In genomic region chr14:21866291-21866690, GRCm38 (mm10) we compare ENCODE assay signal across 23 mouse cellular contexts. TPM values are rescaled to one million over a fixed set of nuclear protein-coding genes. Genes with fewer than 3 reads are reported as not detected.
DNase-seq lines count a peak whose midpoint lies in the region; ATAC-seq lines count a peak whose summit lies in the region.
"Had no signal": no experiment of that assay in that cellular context is flagged by ENCODE, and none has a peak within 500 bp of the region (broad histone marks: within the 10 kb centered on the region; RNA-seq: fewer than 3 reads in every experiment).

No protein-coding gene starts in this region.

- no peaks in the 10 kb centered on the region for H3K9me3 ChIP-seq in embryonic facial prominence, embryonic 11.5 days (replicated peaks; ENCODE audit: control insufficient read depth, low read length)
- H3K9me3 ChIP-seq in embryonic facial prominence, embryonic 10.5 days = no peaks in the 10 kb centered on the region
- no peaks in the 10 kb centered on the region for H3K9me3 ChIP-seq in intestine, embryonic 15.5 days
- no peaks in the 10 kb centered on the region for H3K9me3 ChIP-seq in limb, embryonic 15.5 days
- no peaks in the 10 kb centered on the region for H3K9me3 ChIP-seq in hindbrain, embryonic 11.5 days (ENCODE audit: control insufficient read depth, low read length)
- H3K9me3 ChIP-seq: forebrain, embryonic 13.5 days; heart, embryonic 13.5 days; hindbrain, embryonic 15.5 days had no signal

- H3K4me2 ChIP-seq in embryonic facial prominence, embryonic 11.5 days (ENCODE audit: low read depth, low read length) = no peak overlapping the region
- H3K4me2 ChIP-seq in intestine, embryonic 15.5 days (replicated peaks) = no peak overlapping the region
- no peak overlapping the region for H3K4me2 ChIP-seq in limb, embryonic 15.5 days
- H3K4me2 ChIP-seq in hindbrain, embryonic 11.5 days (replicated peaks; ENCODE audit: low read depth, low read length) = no peak overlapping the region
- H3K4me2 ChIP-seq: forebrain, embryonic 13.5 days; heart, embryonic 13.5 days; hindbrain, embryonic 15.5 days had no signal

- H3K9ac ChIP-seq in embryonic facial prominence, embryonic 11.5 days (replicated peaks; ENCODE audit: low read length) = no peak overlapping the region
- no peak overlapping the region for H3K9ac ChIP-seq in intestine, embryonic 15.5 days
- H3K9ac ChIP-seq in limb, embryonic 15.5 days = no peak overlapping the region
- H3K9ac ChIP-seq in hindbrain, embryonic 11.5 days (ENCODE audit: low read depth, low read length) = no peak overlapping the region
- H3K9ac ChIP-seq: forebrain, embryonic 13.5 days; heart, embryonic 13.5 days; hindbrain, embryonic 15.5 days had no signal

- WGBS in embryonic facial prominence, embryonic 11.5 days = 32% methylated on average over 7 of the region's 7 CpGs
- 47% methylated on average over 7 of the region's 7 CpGs for WGBS in embryonic facial prominence, embryonic 10.5 days
- 19% methylated on average over 7 of the region's 7 CpGs for WGBS in intestine, embryonic 15.5 days
- WGBS in limb, embryonic 15.5 days = 12% methylated on average over 7 of the region's 7 CpGs
- WGBS in hindbrain, embryonic 11.5 days = 63% methylated on average over 7 of the region's 7 CpGs

- no peaks in the 10 kb centered on the region for H3K27me3 ChIP-seq in embryonic facial prominence, embryonic 11.5 days (ENCODE audit: control insufficient read depth, insufficient read depth, low read length)
- no peaks in the 10 kb centered on the region for H3K27me3 ChIP-seq in embryonic facial prominence, embryonic 10.5 days (replicated peaks; ENCODE audit: low read depth, poor library complexity, severe bottlenecking)
- H3K27me3 ChIP-seq in intestine, embryonic 15.5 days (replicated peaks) = no peaks in the 10 kb centered on the region
- H3K27me3 ChIP-seq in limb, embryonic 15.5 days = no peaks in the 10 kb centered on the region
- no peaks in the 10 kb centered on the region for H3K27me3 ChIP-seq in hindbrain, embryonic 11.5 days (ENCODE audit: control insufficient read depth, insufficient read depth, low read length)
- H3K27me3 ChIP-seq: CH12.LX; forebrain, embryonic 13.5 days; heart, embryonic 13.5 days; hindbrain, embryonic 15.5 days had no signal

- DNase-seq in embryonic facial prominence, embryonic 11.5 days (ENCODE audit: low spot score) = peak; percentile 54
- DNase-seq in embryonic facial prominence, embryonic 10.5 days (ENCODE audit: low spot score) = no peak
- DNase-seq in NIH3T3 (ENCODE audit: low read depth) = peak; percentile 45
- no peak for DNase-seq in hindbrain, embryonic 11.5 days (ENCODE audit: low spot score)
- DNase-seq in right cerebral cortex, postnatal 14 days = no peak
- DNase-seq: cerebellum, adult 2 months; gastrocnemius, postnatal 14 days; heart, adult 18-20 months; kidney, adult 8-10 months; kidney, postnatal 25 days; left cerebral cortex, postnatal 4 days; lung, postnatal 10 days; thymus, postnatal 36 days had no signal

- no peak overlapping the region for H3K27ac ChIP-seq in embryonic facial prominence, embryonic 11.5 days (replicated peaks; ENCODE audit: low read depth, low read length)
- no peak overlapping the region; the same call in 1 of the 2 replicates for H3K27ac ChIP-seq in embryonic facial prominence, embryonic 10.5 days (replicated peaks)
- no peak overlapping the region for H3K27ac ChIP-seq in intestine, embryonic 15.5 days
- H3K27ac ChIP-seq in limb, embryonic 15.5 days = no peak overlapping the region
- H3K27ac ChIP-seq in hindbrain, embryonic 11.5 days (ENCODE audit: low read depth, low read length) = no peak overlapping the region
- H3K27ac ChIP-seq: forebrain, embryonic 13.5 days; heart, embryonic 13.5 days; hindbrain, embryonic 15.5 days; left cerebral cortex, adult 2 months had no signal

- ATAC-seq in embryonic facial prominence, embryonic 11.5 days (replicated peaks; ENCODE audit: insufficient number of reproducible peaks, low FRiP score, low TSS enrichment, low read depth) = no peak
- ATAC-seq in intestine, embryonic 15.5 days = peak; percentile 81
- 0 out of 2 replicates have a peak, but pooled peaks have one; percentile 10 for ATAC-seq in limb, embryonic 15.5 days (ENCODE audit: insufficient number of reproducible peaks, low FRiP score, low TSS enrichment, low read depth)
- no peak for ATAC-seq in inflammation-experienced regulatory T-cells, adult 6 months
- ATAC-seq in hindbrain, embryonic 11.5 days (ENCODE audit: low FRiP score) = no peak
- ATAC-seq: forebrain, embryonic 13.5 days; midbrain, embryonic 16.5 days had no signal

- H3K4me3 ChIP-seq in embryonic facial prominence, embryonic 11.5 days (ENCODE audit: low read depth, low read length) = no peak overlapping the region
- no peak overlapping the region for H3K4me3 ChIP-seq in embryonic facial prominence, embryonic 10.5 days
- H3K4me3 ChIP-seq in intestine, embryonic 15.5 days (replicated peaks) = no peak overlapping the region
- H3K4me3 ChIP-seq in limb, embryonic 15.5 days = no peak overlapping the region
- no peak overlapping the region for H3K4me3 ChIP-seq in hindbrain, embryonic 11.5 days (ENCODE audit: low read depth, low read length)
- H3K4me3 ChIP-seq: erythroblast, embryonic 14.5 days; forebrain, embryonic 13.5 days; heart, embryonic 13.5 days; hindbrain, embryonic 15.5 days; left cerebral cortex, adult 2 months had no signal

- no peaks in the 10 kb centered on the region for H3K4me1 ChIP-seq in embryonic facial prominence, embryonic 11.5 days (ENCODE audit: control insufficient read depth, insufficient read depth, low read length)
- peaks cover 12% of the 10 kb centered on the region for H3K4me1 ChIP-seq in embryonic facial prominence, embryonic 10.5 days
- H3K4me1 ChIP-seq in intestine, embryonic 15.5 days (replicated peaks) = 0 out of 2 replicates have a peak, but pooled peaks cover 5% of the 10 kb centered on the region
- H3K4me1 ChIP-seq in limb, embryonic 15.5 days = peaks cover 13% of the 10 kb centered on the region
- H3K4me1 ChIP-seq in hindbrain, embryonic 11.5 days (replicated peaks; ENCODE audit: control insufficient read depth, insufficient read depth, low read length) = no peaks in the 10 kb centered on the region
- H3K4me1 ChIP-seq: forebrain, embryonic 13.5 days; heart, embryonic 13.5 days; hindbrain, embryonic 15.5 days had no signal

- H3K36me3 ChIP-seq in embryonic facial prominence, embryonic 11.5 days (replicated peaks; ENCODE audit: control insufficient read depth, insufficient read depth, low read depth, low read length) = no peaks in the 10 kb centered on the region
- H3K36me3 ChIP-seq in embryonic facial prominence, embryonic 10.5 days (replicated peaks) = no peaks in the 10 kb centered on the region
- no peaks in the 10 kb centered on the region for H3K36me3 ChIP-seq in intestine, embryonic 15.5 days
- no peaks in the 10 kb centered on the region for H3K36me3 ChIP-seq in limb, embryonic 15.5 days
- no peaks in the 10 kb centered on the region for H3K36me3 ChIP-seq in hindbrain, embryonic 11.5 days (ENCODE audit: control insufficient read depth, insufficient read depth, low read length)
- H3K36me3 ChIP-seq: heart, embryonic 13.5 days; hindbrain, embryonic 15.5 days had no signal

RNA-seq across cellular contexts. Expression of gene Comtd1, which starts 17.5 kb away (rescaled TPM):
- 15.5 and 17.6 TPM in 2 replicates for polyA plus RNA-seq in embryonic facial prominence, embryonic 11.5 days (2014; fragmentation: Nextera tagmentation; extraction: Ambion mirVana)
- polyA plus RNA-seq in embryonic facial prominence, embryonic 10.5 days (2016; fragmentation: Nextera tagmentation; extraction: Ambion mirVana) = 17.4 and 18.3 TPM in 2 replicates
- 57.3 and 69.9 TPM in 2 replicates for polyA plus RNA-seq in intestine, embryonic 15.5 days (2015; fragmentation: Nextera tagmentation; extraction: Ambion mirVana)
- 21.7 and 22.5 TPM in 2 replicates for polyA plus RNA-seq in limb, embryonic 15.5 days (2015; fragmentation: Nextera tagmentation; extraction: Ambion mirVana)
- 10 to 100 TPM; 15.0 to 21.0 (median 18.2) TPM for polyA plus RNA-seq in inflammation-experienced regulatory T-cells, adult 6 months (2017; shearing (Covaris generic))
- polyA plus RNA-seq in hindbrain, embryonic 11.5 days (2014; fragmentation: Nextera tagmentation; extraction: Ambion mirVana) = 16.8 and 19.2 TPM in 2 replicates

RNA-seq across cellular contexts. Expression of gene Vdac2, which starts 41.3 kb away (rescaled TPM):
- 310 and 314 TPM in 2 replicates for polyA plus RNA-seq in embryonic facial prominence, embryonic 11.5 days (2014; fragmentation: Nextera tagmentation; extraction: Ambion mirVana)
- 286 TPM in 2 replicates for polyA plus RNA-seq in embryonic facial prominence, embryonic 10.5 days (2016; fragmentation: Nextera tagmentation; extraction: Ambion mirVana)
- polyA plus RNA-seq in intestine, embryonic 15.5 days (2015; fragmentation: Nextera tagmentation; extraction: Ambion mirVana) = 368 and 384 TPM in 2 replicates
- 207 and 225 TPM in 2 replicates for polyA plus RNA-seq in limb, embryonic 15.5 days (2015; fragmentation: Nextera tagmentation; extraction: Ambion mirVana)
- polyA plus RNA-seq in inflammation-experienced regulatory T-cells, adult 6 months (2017; shearing (Covaris generic)) = 100 to 1,000 TPM; 242 to 259 (median 244) TPM
- 312 and 318 TPM in 2 replicates for polyA plus RNA-seq in hindbrain, embryonic 11.5 days (2014; fragmentation: Nextera tagmentation; extraction: Ambion mirVana)

Comparison
In these comparisons a context has a peak if more than half of its experiments do, and no peak if none do; other contexts are left out.
1. DNase-seq: peak in embryonic facial prominence, embryonic 11.5 days (single experiment) and NIH3T3 (single experiment); none in embryonic facial prominence, embryonic 10.5 days (single experiment), hindbrain, embryonic 11.5 days (single experiment) and right cerebral cortex, postnatal 14 days (single experiment).
2. ATAC-seq: peak in intestine, embryonic 15.5 days (single experiment) and limb, embryonic 15.5 days (single experiment); none in embryonic facial prominence, embryonic 11.5 days (single experiment), inflammation-experienced regulatory T-cells, adult 6 months (single experiment) and hindbrain, embryonic 11.5 days (single experiment).